Mouse (Mus musculus) midbrain, postnatal 0 days (tissue): ENCODE measurements around the gene Stim1. TPM values are rescaled to one million over a fixed set of nuclear protein-coding genes. Genes with fewer than 3 reads are reported as not detected.

Experiments used
- ATAC-seq: fragments of 200-750 bp; cut with Nextera tagmentation; 2 replicates; pipeline ENCODE4 v1.8.0; 2017; ENCODE audit warnings: moderate number of reproducible peaks, mild to moderate bottlenecking, moderate TSS enrichment, moderate library complexity; ENCODE audit not compliant: low FRiP score
- DNase-seq: peaks from one replicate; pipeline ENCODE4 v3.0.0-alpha.2; 2015; ENCODE audit warnings: low spot score
- H3K27ac ChIP-seq: fragments of 300-500 bp; sonication (generic); 2 replicates; pipeline ENCODE4 v1.5.1; 2014; ENCODE audit warnings: low read depth, mild to moderate bottlenecking, low read length, mixed read lengths
- H3K27me3 ChIP-seq: fragments of 300-500 bp; sonication (generic); 2 replicates; pipeline ENCODE4 v1.6.1; 2014; ENCODE audit warnings: low read length, control low read depth, mixed read lengths; ENCODE audit not compliant: insufficient read depth
- H3K36me3 ChIP-seq: fragments of 300-500 bp; sonication (generic); 2 replicates; pipeline ENCODE4 v1.6.1; 2014; ENCODE audit warnings: low read length, control low read depth, mixed read lengths; ENCODE audit not compliant: insufficient read depth
- H3K4me1 ChIP-seq: fragments of 300-500 bp; sonication (generic); 2 replicates; pipeline ENCODE4 v1.6.1; 2014; ENCODE audit warnings: mild to moderate bottlenecking, control low read depth, antibody characterized with exemption, low read length, mixed read lengths; ENCODE audit not compliant: insufficient read depth
- H3K4me2 ChIP-seq: fragments of 300-500 bp; sonication (generic); 2 replicates; pipeline ENCODE4 v1.6.1; 2014; ENCODE audit warnings: low read depth, mild to moderate bottlenecking, low read length, mixed read lengths; ENCODE audit not compliant: poor library complexity, severe bottlenecking
- H3K4me3 ChIP-seq: fragments of 300-500 bp; sonication (generic); 2 replicates; pipeline ENCODE4 v1.5.1; 2014; ENCODE audit warnings: low read depth, mild to moderate bottlenecking, low read length, moderate library complexity
- H3K9ac ChIP-seq: fragments of 300-500 bp; sonication (generic); replicated peaks from 2 replicates; pipeline ENCODE4 v1.6.1; 2014; ENCODE audit warnings: mild to moderate bottlenecking, low read length, moderate library complexity, mixed read lengths; ENCODE audit not compliant: poor library complexity, severe bottlenecking
- H3K9me3 ChIP-seq: fragments of 300-500 bp; sonication (generic); 2 replicates; pipeline ENCODE4 v1.6.1; 2016; ENCODE audit warnings: low read length, control low read depth
- CTCF ChIP-seq: IDR thresholded peaks from 2 replicates; pipeline ENCODE4 v1.5.1; 2016; ENCODE audit warnings: antibody characterized with exemption, mild to moderate bottlenecking
- WGBS: fragments of 180-500 bp; shearing (Covaris S2); extraction: QIAGEN DNeasy Blood & Tissue Kit; methylation state at CpG from one replicate; pipeline ENCODE4 v1.1.7; 2014; 5-methylcytosine and 5-hydroxymethylcytosine counted together
- polyA plus RNA-seq: library from polyadenylated mRNA; unstranded; fragments of >200 nt; fragmentation: Nextera tagmentation; extraction: Ambion mirVana; gene quantifications from 2 replicates; pipeline ENCODE4 v1.2.1, GENCODE M21; 2015
- total RNA-seq: library from RNA; depleted of rRNA; stranded (reverse); fragments of >200 nt; gene quantifications from 2 replicates; pipeline ENCODE4 v1.2.3, GENCODE M21; 2014

Stim1 gene
- total and polyA plus RNA-seq, 2 experiments from 2014 or later = 17.1 to 30.7 TPM

GRCm38 (mm10) chr7:102326323-102326722 is 58.7 kb downstream of the Stim1 start:
- H3K4me2 ChIP-seq = no peak overlapping the region
- DNase-seq = no peak
- no peaks in the 10 kb centered on the region for H3K27me3 ChIP-seq
- no peak overlapping the region for H3K4me3 ChIP-seq
- H3K4me1 ChIP-seq = no peaks in the 10 kb centered on the region
- no peak for TF ChIP-seq CTCF
- no peak overlapping the region for H3K27ac ChIP-seq
- H3K9me3 ChIP-seq = no peaks in the 10 kb centered on the region
- no peak for ATAC-seq
- no peak overlapping the region for H3K9ac ChIP-seq
- H3K36me3 ChIP-seq = no peaks in the 10 kb centered on the region

GRCm38 (mm10) chr7:102330270-102330669 is 62.7 kb downstream of the Stim1 start:
- ATAC-seq = no peak
- no peaks in the 10 kb centered on the region for H3K27me3 ChIP-seq
- H3K4me3 ChIP-seq = no peak overlapping the region
- no peak for TF ChIP-seq CTCF
- no peaks in the 10 kb centered on the region for H3K36me3 ChIP-seq
- no peak overlapping the region for H3K4me2 ChIP-seq
- H3K9me3 ChIP-seq = no peaks in the 10 kb centered on the region
- 96% methylated on average over 5 of the region's 5 CpGs for WGBS
- no peak overlapping the region for H3K27ac ChIP-seq
- no peak overlapping the region for H3K9ac ChIP-seq
- H3K4me1 ChIP-seq = no peaks in the 10 kb centered on the region
- no peak for DNase-seq

DNA sequence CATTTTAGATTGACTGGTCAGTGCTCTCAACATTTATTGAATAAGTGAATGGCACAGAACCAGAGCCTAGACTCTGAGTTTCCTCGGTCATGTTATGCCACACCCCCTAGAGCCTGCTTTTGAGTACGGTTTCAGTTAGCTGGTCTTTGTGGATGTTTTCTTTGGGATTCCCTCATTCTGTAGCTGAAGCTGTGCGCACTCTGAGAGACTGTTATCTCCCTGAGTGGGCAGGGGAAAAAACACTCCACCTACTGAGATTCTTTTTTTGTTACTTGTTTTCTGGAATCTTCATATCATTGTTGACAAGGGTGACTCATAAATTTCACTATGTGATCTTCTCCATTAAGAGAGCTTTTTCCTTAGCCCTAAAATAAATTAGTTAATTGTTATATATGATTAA is 63.9 kb downstream of the Stim1 start:
- no peak overlapping the region for H3K27ac ChIP-seq
- H3K9ac ChIP-seq = no peak overlapping the region
- ATAC-seq = no peak
- DNase-seq = no peak
- H3K4me3 ChIP-seq = no peak overlapping the region
- H3K4me1 ChIP-seq = no peaks in the 10 kb centered on the region
- 73% methylated on average over 3 of the region's 3 CpGs for WGBS
- H3K36me3 ChIP-seq = no peaks in the 10 kb centered on the region
- H3K4me2 ChIP-seq = no peak overlapping the region
- TF ChIP-seq CTCF = no peak
- no peaks in the 10 kb centered on the region for H3K9me3 ChIP-seq
- H3K27me3 ChIP-seq = no peaks in the 10 kb centered on the region

DNA sequence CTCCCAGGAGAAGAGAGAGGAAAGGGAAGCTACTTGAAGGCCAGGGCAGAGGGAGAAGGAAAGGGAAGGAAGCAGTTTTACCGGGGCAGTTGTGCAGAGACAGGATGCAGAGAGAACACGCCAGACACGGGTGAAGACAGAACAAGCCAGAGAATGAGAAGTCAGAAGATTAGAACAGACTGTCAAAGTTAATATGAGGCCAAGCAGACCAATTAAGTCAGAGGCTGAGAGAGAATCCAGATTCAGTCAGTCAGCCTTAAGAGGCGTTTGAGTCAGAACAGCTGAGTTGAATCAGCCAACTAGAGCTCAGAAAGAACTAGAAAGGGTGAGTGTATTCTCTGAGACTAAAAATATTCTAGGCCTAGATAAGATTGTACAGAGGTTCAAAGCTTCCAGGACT is 66.1 kb downstream of the Stim1 start:
- 72% methylated on average over 4 of the region's 4 CpGs for WGBS
- H3K4me2 ChIP-seq = no peak overlapping the region
- DNase-seq = no peak

GRCm38 (mm10) chr7:102337326-102337725 is 69.7 kb downstream of the Stim1 start:
- ATAC-seq (no peak), DNase-seq (no peak)
- Histone ChIP-seq H3K9ac (no peak overlapping the region), H3K27me3 (no peaks in the 10 kb centered on the region), H3K4me1 (no peaks in the 10 kb centered on the region), H3K4me3 (no peak overlapping the region), H3K9me3 (no peaks in the 10 kb centered on the region), H3K36me3 (no peaks in the 10 kb centered on the region), H3K27ac (no peak overlapping the region), H3K4me2 (no peak overlapping the region)
- 97% methylated on average over 5 of the region's 5 CpGs for WGBS
- TF ChIP-seq CTCF = no peak

More for the DNA sequence above, 66.1 kb downstream of the Stim1 start:
- Histone ChIP-seq H3K4me3 (no peak overlapping the region), H3K4me1 (no peaks in the 10 kb centered on the region), H3K9me3 (no peaks in the 10 kb centered on the region), H3K27me3 (no peaks in the 10 kb centered on the region), H3K9ac (no peak overlapping the region), H3K36me3 (no peaks in the 10 kb centered on the region), H3K27ac (no peak overlapping the region)
- TF ChIP-seq CTCF = no peak
- ATAC-seq = no peak

- ATAC-seq (no peak), DNase-seq (peak; percentile 6)
- Histone ChIP-seq H3K9me3 (no peaks in the 10 kb centered on the region), H3K4me1 (no peaks in the 10 kb centered on the region), H3K4me3 (no peak overlapping the region), H3K36me3 (no peaks in the 10 kb centered on the region), H3K4me2 (no peak overlapping the region), H3K27me3 (no peaks in the 10 kb centered on the region), H3K9ac (no peak overlapping the region), H3K27ac (no peak overlapping the region)
- 68% methylated on average over 3 of the region's 3 CpGs for WGBS
- no peak for TF ChIP-seq CTCF
These were observed 70.3 kb downstream of the Stim1 start for GRCm38 (mm10) chr7:102337898-102338297.
